Mouse (Mus musculus) left cerebral cortex, adult 18-20 months (tissue): Measurements from ENCODE around the gene Pid1. TPM values are rescaled to one million over a fixed set of nuclear protein-coding genes. Genes with fewer than 3 reads are reported as not detected.

Source experiments
- DNase-seq, 2 experiments: peaks; one replicate each; pipeline ENCODE4 v3.0.0; 2021 to 2022; ENCODE audit warnings: low spot score in 2 of 2, mixed read lengths in 1 of 2
- total RNA-seq, 2 experiments: library from RNA; stranded (reverse); gene quantifications; 2 replicates each; pipeline ENCODE4 v1.2.3; 2021

Pid1 gene
- total RNA-seq, 2 experiments from 2014 or later, result 38.7 to 42.8 TPM

DNA sequence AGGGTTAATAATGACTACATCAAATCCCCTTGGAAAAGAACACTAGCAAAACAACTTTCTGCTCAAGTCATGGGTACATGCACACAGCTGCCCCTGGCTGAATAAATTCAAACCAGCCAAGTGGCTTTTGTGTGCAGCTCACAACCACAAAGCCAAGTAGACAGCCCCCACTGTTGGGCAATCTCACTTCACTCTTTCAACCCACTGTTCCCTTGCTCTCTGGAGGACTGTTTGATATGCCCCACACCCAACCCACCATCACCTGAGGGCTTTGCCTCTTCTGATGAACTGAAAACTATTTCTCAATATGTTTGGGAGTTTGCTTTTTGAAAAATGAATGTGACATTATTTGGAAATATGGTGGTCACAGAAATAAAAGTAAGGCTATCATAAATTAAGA, 171.8 kb downstream of the Pid1 start:
- no peak for DNase-seq

DNA sequence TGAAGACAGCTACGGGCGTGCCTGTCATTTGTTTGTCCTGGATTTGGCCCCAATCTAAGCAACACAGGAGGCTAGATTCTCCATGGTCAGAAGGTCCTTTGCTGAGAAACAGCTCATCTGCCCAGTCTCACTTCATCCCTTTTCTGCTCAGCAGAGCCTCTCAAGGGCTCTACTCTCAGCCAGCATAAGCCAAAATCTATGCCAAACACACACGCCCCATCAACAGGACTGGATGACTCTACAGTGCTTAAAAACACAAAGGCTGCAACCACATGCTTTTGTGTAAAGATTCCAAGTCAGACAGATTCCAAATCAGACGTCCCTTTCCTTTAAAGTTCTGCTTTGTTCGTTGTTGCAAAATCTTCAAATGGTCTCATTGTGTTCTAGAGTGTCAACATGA, 174.5 kb downstream of the Pid1 start:
- DNase-seq, result no peak

DNA sequence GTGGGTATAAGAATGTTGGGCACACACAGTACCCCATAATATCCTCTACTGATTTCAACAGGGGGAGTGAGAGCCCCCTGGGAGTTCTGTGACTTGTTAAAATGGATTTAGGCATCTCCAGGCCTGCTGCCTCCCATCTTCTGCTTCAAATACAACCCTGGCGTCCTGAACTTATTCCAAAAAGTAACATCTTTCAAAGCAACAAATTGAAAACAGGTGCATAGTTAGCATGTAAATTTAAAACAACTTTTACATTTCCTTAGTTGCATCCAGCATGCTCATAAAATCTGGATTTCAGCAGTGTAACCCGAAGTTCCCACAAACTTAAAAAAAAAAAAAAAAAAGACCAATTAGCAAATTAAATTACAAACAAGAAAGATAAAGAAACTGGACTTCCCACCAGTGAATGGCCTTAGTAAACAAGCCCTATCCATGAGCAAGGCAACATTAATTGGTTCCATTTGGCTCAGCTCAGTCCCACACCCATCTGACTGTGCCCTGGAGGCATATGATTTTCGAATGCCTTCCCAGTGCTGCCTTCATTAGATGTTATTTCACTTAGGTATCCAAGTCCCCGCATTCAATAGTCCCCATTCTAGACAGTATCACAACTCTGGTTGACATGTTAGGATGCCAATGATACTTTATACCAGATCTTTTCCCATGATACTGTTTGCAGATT, 177.1 kb downstream of the Pid1 start:
- no peak for DNase-seq

DNA sequence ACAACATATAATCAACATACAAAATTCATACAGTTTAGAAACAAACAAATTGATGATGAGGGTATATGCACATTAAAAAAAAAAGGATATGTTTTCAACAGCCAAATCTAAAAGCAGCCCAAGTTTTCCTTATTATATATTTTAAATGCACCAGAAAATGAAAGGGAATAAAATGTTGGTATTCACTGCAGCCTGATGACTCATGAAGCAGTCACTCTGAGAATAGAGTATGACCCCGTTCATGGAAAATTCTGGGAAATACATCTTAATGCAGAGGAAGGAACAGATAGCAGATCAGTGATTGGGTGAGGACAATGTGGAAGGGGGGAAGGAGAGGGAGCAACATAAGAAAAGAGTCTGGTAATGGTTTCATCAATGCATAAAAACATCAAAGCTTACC, 186.3 kb downstream of the Pid1 start:
- no peak for DNase-seq

DNA sequence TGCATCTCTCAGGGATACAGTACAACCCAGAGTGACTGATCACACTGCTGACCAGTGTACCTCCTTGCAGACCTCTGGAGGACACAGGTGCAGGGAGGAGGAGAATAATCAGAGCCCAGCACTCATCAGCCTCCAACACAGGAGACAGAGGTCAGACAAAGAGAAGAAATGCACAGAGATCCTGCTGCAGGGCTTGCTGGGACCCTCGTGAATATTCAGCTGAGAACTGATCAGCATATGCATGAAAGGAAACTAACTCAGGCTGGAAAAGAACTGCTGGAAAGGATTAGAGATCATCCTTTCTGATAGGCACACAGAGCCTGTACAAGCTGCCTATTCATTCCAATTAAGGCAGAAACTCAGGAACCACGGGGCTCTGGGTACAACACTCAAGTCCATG, 186.9 kb downstream of the Pid1 start:
- no peak for DNase-seq

DNA sequence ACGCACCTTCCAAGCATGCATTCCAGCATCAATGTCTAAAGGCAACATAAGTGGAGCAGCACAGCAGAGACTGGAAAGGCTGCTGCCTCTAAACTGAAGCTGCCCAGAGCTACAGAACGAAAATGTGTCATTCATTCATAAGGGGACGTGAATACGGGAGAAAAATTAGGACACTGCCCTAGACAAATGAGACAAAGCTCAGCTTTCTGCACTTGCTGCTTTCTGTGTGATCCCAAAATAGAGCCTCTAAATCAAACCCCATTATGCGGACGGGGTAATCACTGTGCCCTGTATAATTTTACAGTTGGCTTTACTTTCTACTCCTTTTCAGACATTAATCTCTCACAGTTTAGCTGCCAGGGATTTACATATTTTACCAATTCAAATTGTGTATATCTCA, 191.0 kb downstream of the Pid1 start:
- no peak for DNase-seq

DNA sequence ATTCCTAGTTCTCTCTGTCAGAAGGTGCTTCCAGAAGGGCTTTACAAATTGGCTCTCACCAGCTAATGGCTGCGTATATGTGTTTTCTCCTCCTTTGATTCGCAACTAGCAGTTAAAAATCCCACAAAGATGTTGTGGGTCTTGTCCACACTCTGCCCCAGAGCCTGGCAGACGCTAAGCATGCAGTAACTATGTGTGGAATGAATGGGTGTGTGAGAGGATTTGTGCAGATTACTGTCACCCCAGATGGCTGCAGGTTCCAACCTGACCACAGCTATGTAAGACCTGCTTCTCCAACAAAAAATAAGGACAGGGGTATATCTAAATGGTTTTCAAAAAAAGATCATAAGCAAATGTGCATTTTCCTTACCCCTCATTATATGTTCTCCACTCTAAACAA, 206.2 kb downstream of the Pid1 start:
- no peak for DNase-seq

DNA sequence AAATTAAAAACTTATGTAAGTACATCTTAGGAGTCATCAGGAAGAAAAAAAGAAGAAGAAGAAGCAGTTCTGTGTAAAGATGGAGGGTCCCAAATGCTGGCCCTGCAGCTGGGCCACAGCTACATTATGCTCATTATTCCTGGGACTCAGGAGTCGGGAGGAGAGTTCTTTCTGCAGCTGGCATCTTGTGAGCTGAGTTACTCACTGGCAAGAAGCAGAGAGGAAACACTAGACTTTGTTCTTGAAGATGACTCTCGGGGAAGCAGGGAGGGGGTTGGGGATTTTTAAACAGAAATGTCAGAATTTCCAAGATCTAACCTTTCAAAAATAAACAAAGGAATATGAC, 208.4 kb downstream of the Pid1 start:
- no peak for DNase-seq

DNA sequence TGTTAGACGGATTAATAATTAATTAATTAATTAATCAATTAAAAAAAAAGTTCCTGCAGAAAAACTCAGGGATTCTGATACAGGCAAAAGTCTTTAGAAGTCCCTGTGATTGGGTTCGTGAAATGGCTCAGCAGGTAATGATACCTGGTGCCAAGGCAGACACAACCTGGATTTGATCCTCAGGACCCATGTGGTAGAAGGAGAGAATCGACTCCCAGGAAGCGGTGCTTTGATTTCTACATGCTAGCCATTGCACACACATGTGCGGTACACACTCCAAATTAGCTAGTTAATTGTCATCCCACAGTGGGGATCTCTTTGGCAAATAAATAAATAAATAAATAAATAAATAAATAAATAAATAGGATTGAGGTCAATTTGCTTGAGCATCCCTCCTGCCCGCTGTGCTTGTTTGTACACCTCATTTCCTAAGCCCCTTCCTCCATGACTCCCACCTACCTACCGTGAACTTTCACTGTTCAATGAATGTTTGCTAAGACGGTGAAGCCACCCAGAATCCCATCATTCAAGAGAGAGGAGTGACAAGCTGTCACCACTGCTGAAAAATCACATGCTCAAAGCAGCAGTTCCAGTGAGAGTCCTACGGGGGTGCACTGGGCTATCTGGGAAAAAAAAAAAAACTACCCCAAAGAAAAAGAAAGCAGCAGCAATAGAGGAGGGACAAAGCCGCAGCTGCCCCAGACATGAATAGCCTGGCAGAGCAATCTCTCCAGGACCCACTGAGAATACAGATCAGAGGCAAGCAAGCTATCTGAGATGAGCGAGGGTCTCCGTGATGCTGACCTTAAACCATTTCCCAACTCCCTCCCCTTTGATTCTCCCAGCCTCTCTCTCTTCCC, 209.0 kb downstream of the Pid1 start:
- no peak for DNase-seq

DNA sequence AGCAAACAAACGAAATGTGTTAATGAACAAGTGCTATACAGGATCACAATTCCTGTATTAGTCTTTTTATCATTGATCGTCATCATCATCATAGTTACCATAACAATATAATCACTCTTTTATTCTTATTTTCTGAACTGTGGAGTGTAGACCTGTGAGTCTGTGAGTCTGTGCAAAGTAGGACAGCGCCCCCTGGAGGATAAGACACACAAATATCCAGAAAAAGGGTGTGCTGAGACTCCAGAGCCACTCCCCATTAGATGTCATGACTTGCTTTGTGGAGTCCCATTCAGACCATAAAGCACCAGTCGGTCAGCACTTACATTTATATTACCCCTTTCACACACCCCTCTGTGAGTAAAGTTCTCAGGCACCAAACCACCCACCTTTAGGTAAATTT, 210.0 kb downstream of the Pid1 start:
- DNase-seq, result peak in 1 of 2 experiments; percentile 41

DNA sequence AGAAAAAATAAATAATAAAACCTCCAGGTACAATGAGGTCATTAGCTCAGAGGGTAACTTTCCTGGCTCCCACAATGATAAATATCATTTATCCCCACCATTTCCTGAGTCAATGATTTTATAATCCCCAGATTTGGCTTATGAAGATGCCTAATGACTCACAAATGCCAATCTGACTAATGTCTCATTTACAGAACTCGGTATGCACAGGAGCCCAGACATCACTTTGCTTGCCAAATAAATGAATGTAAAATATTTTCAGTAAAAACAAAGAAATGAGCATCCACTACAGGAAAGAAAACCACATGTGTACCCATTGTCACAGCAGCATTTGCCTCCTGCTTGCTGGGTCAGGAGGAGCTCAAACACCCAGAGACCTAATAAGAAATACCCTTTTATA, 222.4 kb downstream of the Pid1 start:
- no peak for DNase-seq

DNA sequence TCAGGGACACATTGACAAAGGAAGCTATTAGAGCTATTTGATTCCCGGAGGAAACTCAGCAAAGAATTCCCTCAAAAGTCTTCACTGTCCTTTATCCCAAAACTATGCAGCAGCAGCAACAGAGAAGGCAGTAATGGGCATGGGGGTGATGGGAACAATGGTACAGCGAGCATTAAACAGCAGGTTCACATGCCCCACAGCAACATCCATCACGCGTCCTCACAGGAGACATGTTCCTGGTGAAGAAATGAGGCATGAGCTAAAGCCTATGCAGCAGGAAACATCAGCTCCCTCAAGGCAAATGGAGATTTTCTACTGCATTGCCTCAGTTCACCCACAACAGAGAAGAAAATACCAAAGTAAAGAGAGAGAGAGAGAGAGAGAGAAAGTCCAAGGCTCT, 231.5 kb downstream of the Pid1 start:
- DNase-seq, result no peak

DNA sequence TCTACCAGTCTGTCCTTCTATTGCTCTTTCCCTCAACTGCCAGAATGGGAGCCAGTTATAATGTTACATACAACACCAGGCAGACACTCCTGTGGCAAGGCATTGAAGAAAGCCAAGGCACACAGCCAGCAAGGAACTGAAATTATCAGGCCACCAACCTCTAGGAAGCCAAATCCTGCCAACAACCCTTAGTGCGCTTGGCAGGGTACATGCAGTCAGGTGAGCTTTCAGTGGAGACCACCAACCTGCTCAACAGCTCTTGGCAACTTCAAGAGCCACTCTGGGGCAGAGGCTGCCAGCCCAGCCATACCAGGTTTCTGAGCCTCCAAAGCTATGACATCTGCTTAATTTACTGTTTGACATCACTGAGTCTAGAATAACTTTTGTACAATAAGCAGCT, 232.2 kb downstream of the Pid1 start:
- no peak for DNase-seq

DNA sequence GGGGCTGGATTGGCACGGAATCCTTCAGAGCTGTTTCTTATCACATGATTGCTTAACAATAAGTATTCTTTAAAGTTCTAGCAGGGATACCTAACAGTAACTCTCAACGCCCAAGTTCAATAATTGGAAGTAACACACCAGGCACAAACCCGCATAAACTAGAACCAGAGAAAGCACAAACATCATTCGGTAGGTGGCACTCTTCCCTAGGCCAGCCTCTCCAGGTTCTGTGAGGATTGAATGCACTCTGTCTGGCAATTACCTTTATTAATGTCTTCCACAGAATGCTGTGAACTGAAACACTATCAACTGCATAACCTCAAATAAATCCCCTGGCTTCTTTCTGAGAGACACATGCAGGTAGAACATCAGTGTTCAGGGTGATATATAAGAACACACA, 235.5 kb downstream of the Pid1 start:
- DNase-seq, result peak; percentile 36

DNA sequence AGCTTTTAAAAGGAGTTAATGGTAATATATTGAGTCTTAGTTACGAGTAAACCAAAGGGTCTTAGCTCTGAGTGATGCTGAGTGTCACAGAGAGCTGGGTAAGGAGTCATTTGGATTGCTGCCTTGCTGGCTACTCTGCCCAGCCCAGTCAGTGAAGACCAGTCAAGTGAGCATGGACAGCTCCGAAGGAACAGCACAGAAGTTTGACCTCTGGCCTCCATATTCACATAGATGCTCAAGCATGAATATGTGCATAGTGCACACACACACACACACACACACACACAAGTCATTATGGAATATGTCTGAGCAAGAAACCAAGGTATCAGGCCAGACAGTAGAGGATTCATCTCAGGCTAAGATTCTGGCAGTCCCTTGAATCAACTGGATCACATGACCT, 244.7 kb downstream of the Pid1 start:
- DNase-seq, result no peak

DNA sequence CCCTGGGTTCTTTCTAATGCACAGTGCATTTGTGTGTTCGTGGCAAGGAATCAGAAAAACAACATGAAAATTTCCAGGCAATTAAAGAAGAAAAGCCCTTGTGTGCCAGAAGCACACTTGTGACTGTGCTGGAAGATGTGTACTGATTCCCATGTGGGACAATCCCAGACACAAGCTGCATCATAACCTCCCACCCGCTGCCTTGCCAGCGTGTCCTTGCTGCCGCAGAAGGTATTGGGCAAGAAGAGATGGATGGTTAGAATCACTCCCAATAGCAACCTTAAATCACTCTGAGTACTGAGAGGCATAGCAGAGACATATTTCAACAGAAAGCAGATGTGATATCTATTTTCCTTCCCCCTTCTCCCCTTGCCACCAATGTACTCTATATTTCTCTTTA, 257.2 kb downstream of the Pid1 start:
- no peak for DNase-seq

DNA sequence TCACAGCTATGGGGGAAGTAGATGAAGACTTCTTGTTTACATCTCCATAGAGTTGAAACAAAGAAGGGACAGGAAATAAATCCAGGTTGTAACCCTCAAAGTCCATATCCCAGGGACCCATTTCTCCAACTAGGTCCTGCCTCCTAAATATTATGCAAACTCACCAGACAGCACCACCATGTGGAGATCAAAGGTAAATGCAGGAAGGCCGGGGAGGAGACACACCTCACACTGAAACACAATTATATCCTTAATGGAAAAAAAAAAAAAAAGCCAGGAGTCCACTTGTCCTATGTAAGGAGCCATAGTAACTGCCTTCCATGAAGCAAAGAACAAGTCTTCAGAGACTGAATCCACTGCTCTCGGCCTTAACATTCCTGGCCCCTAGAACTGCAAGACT, 261.9 kb downstream of the Pid1 start:
- no peak for DNase-seq

DNA sequence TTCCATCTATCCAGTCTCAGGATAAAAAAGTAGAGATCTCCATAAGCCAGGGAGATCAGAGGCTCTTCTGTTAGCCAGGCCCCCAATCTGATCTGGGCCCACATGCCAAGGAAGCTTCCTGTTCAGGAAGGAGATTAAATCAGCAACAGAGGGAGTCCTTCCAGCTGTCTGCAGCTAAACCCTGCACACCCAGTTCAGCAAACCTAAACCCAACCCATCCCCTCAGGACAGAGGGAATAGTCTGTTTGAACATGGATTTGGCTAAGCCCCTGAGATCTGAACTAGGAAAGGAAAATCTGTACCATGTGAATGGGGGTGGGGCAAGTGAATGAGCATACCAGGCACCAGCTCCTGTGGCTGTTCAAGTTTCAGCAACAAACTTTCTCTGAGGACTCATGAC, 266.6 kb downstream of the Pid1 start:
- DNase-seq, result no peak

DNA sequence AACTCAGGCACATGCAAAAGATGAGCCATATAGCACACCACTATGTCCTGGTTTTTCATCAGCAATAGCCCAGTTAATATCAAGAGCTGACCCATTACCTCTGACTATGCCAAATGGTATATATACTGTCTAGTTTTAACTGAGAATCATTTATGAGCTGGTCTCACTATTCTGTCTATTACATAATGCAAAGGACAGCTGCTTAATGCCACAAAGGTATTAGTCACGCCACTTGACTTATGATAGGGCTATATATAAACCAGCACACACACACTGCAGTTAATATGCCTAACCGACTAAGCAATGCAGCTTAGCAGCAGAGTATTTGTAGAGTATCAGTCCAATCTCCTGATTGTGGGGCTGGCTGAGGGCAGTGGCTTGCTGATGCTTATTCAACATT, 270.7 kb downstream of the Pid1 start:
- DNase-seq, result no peak

DNA sequence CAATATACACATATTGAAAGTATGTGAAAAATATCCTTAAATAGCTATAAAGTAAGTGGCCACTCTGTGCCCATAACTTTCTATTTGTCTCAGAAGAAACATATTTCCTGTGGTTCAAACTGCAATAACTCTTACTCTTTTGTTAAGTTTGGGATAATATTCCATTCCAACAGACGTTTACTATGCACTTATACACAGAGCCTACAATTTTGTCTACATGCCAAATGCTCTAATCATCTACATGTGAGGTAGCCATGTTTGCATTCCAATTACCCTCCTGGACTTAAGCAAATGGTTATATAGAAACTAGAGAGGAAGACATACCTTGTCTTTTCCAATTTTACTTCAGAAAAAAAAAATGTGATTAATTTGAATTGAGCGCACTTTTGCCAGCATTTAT, 274.3 kb downstream of the Pid1 start:
- no peak for DNase-seq

DNA sequence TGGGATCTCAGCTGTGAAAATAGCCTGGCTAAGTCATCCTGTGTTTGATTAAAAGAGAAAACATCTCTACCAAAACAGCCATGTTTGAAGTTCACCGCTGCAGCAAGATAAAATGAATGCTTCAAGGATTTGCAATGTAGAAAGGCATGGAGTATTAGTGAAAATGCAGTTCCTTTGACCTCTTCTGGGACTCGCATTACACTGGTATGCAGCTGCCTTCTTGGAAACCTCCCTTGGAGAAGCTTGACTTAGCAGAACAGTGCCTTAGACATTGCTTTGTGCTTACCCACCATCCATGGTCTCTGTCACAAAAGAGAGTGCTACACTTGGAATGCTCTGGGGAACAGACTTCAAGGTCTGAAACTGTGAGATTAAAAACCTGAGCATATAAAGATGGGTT, 276.0 kb downstream of the Pid1 start:
- DNase-seq, result no peak

DNA sequence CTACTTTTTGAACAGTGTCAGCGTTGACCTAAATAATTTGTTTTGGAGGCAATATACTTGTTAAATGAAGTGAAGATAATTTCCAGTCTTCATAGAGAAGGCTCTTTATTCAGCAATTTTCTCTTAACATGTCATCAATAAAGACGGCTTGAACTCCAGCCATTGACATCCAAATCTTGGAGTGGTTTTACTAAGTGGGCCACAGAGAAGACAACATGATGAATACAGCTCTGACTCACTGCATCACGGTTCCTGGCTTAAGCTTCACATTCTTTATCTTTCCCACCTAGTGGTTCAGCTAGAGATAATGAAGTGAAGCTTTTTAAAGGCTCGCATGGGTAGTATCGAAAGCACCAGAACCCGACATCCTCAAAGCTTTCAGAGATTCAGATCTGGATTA, 276.7 kb downstream of the Pid1 start:
- DNase-seq, result no peak

DNA sequence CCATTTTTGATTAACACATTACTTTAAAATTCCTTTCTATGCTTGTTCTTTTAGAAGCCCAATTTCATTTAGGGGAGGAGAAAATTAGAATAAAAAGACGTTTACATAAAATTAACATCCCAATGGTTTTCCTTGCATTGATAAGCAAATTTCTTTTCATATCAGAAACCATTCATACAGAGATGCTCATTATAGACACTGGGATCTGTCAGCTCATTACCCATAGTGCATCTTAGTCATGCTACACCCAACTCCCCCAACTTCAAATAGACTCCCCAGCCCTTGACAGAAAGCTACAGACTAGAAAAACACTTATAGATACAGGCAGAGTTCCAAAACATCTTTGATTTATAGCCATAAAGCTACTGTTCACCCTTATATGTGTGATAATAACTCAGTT, 277.5 kb downstream of the Pid1 start:
- DNase-seq, result no peak
